Mouse (Mus musculus): ENCODE measurements around the gene Nudt19.
A peak's percentile ranks its signal among the peaks of the same experiment; 100 is the strongest.
"Not testable (repeated sequence)": the region's sequence is repeated elsewhere in the genome, so short reads cannot be mapped to it uniquely, and the experiment has no call there.

Nudt19 gene

GRCm38 (mm10) chr7:35556205-35556603 is at the start of gene Nudt19:
Nudt19 (minus strand) TSS chr7:35556304.
- no peak for DNase-seq (ENCODE audit: low spot score in 2 of 2)

DNA sequence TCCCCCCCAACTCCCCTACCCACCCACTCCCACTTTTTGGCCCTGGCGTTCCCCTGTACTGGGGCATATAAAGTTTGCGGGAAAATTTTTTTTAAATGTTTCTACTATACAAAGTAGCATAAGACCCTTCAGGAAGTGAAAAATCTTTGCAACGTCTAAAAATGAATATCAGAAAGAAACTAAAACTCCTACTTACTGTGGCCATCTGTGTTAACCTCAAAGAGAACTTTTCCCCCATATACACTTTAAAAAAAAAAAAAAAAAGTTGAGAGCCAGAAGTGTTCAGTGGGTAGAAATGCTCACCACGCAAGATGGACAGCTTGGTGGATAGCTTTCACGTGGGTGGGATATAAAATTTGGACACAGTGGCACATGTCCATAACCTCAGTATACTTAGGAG is 46.7 kb upstream of the Nudt19 start:
- no peak for DNase-seq (ENCODE audit: low spot score in 2 of 2)

DNA sequence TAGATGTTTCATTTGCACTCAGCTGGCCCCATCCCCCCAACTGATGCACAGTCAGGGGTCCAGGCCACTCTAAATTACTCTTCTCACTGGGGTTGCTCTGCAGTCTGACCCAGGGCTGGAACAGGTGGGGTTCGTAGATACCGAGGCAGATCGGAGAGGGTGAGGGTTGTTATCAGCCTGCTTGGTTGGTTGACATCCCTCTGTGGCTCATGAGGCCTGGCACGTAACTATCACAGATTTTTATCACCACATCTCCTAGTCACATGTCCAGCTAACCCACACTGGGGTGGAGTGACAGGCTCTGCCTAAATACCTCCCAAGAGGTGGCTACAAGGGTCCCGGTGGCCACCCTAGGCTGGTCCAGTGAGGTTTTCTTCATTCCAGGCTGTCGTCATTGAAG is 45.0 kb upstream of the Nudt19 start:
- no peak for DNase-seq (ENCODE audit: low spot score in 2 of 2)

GRCm38 (mm10) chr7:35600031-35600430 is 43.9 kb upstream of the Nudt19 start:
- DNase-seq (ENCODE audit: low spot score in 2 of 2), result no peak

DNA sequence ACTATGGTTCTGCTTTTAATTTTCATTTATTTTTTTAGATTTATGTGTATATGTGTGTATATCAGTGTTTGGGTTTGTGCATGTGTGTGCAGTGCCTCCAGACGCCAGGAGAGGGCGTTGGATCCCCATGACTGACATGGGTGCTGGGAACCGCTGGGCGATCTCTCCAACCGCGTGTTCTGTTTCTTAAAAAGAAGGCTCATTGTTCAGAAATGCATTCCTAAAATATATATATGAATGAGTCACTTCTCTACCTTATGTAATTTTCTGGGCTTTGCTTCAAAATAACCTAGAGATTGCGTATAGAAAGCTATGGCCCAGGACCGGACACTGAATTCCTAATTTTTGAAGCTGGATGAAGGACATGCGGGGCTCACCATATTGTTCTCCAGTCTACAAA is 43.4 kb upstream of the Nudt19 start:
- DNase-seq (ENCODE audit: low spot score in 2 of 2), result no peak

DNA sequence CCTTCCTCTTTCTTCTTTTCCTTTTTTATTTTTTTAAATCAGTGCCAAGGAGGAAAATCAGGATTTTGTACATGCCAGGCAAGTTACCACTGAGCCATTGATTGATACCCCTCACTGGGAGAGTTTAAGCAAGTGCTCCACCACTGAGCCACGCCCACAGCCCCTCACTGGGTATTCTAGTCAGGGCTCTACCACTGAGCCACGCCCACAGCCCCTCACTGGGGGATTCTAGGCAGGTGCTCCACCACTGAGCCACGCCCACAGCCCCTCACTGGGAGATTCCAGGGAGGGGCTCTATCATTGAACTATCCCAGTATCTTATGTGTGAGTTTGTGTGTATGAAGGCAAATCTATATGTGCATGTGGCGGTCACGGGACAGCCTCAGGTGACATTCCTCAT is 38.2 kb upstream of the Nudt19 start:
- DNase-seq (ENCODE audit: low spot score in 2 of 2), result no peak

DNA sequence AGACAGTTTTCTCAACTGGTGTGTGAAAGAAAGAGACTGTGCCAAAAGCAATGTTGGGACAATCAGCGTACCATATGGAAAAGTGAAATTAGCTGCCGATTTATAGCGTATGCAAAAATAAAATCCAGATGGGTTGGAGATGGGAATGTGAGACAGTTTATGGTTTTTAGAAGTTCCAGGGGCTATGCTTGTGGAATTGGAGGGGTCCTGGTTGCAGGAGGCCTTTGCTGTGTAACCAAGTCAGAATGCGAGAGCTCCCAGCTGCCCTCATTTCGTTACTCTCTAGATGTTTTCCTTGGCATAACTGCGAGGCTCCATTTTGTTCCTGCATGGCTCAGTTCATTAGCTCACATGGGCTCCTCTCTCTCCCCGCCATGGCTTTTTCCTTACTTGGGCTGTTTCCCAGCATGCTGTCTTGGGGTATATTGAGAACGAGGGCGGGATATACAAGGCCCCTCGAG is 34.7 kb upstream of the Nudt19 start:
- no peak for DNase-seq (ENCODE audit: low spot score in 2 of 2)

DNA sequence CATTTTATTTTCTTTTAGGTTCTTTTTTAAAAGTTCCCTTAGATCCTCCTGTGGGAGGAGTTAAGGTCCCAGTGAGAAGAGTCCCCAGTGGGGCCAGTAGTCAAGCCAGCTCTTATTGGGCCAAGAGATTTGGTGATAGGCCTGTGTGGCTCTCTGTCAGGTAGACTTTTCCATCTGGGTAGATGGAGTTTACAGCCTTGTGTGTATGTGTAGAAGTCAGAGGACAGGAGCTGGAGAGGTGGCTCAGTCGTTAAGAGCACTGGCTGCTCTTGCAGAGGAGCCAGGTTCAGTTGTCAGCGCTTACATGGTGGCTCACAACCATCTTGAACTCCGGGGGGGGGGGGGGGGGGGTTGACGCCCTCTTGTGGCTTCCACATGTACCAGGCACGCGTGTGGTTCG is 33.4 kb upstream of the Nudt19 start:
- no peak for DNase-seq (ENCODE audit: low spot score in 2 of 2)

GRCm38 (mm10) chr7:35588680-35589428 is 32.8 kb upstream of the Nudt19 start:
- no peak for DNase-seq (ENCODE audit: low spot score in 2 of 2)

DNA sequence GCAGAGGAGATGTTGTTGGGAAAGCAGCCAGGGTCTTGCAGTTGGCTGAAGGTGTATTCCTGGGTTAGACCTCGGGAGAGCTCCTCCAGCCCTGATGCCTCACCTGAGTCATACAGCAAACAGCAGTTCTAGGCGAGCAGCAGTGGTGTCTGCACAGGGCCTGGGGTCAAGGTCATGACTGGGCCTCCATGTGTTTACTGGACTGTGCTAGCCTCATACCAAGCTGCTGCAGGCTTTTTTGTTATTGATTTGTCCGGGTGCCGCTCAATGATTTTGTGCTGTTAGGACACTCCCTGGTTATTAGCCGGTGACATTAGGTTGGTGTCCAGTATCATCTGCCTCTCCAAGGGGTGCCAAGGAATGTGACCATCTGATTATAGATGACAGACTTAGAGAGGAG is 31.6 kb upstream of the Nudt19 start:
- DNase-seq (ENCODE audit: low spot score in 2 of 2), result no peak

- no peak for DNase-seq (ENCODE audit: low spot score in 2 of 2)
These were observed 30.9 kb upstream of the Nudt19 start for GRCm38 (mm10) chr7:35586906-35587445.

- peak; percentile 93 to 96 for DNase-seq (ENCODE audit: low spot score in 2 of 2)
These were observed 30.2 kb upstream of the Nudt19 start, which contains the start of gene Ankrd27 for GRCm38 (mm10) chr7:35586055-35586905. Ankrd27 (plus strand) TSS chr7:35586244.

- no peak for DNase-seq (ENCODE audit: low spot score in 2 of 2)
These were observed 29.3 kb upstream of the Nudt19 start, which contains the start of gene Rgs9bp for GRCm38 (mm10) chr7:35585191-35586054. Rgs9bp (minus strand) TSS chr7:35585582.

GRCm38 (mm10) chr7:35584786-35585190 is 28.7 kb upstream of the Nudt19 start:
- DNase-seq (ENCODE audit: low spot score in 2 of 2), result no peak

GRCm38 (mm10) chr7:35584068-35584785 is 28.1 kb upstream of the Nudt19 start:
- DNase-seq (ENCODE audit: low spot score in 2 of 2), result no peak

GRCm38 (mm10) chr7:35583476-35584025 is 27.4 kb upstream of the Nudt19 start:
- DNase-seq (ENCODE audit: low spot score in 2 of 2), result no peak

- no peak for DNase-seq (ENCODE audit: low spot score in 2 of 2)
These were observed 26.6 kb upstream of the Nudt19 start for GRCm38 (mm10) chr7:35582719-35583118.

DNA sequence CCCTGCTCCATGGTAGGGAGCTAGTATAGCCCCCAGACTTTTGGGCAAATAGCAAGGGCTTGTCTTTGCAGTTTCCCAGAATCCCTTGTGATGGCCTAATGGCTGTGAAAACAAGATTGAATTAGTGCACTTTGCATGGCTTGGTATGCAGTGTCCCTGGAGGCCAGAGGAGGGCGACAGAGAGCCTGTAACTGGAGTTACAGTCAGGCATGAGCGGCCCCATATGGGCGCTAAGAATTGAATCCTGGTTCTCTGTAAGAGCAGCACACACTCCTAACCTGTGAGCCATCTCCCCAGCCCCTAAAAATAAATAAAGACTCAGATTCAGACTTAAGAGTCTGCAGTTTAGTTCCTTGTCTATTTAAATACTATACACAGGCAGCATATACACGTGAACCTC is 23.7 kb upstream of the Nudt19 start:
- DNase-seq (ENCODE audit: low spot score in 2 of 2), result no peak

- DNase-seq (ENCODE audit: low spot score in 2 of 2), result not testable (repeated sequence)
These were observed 14.8 kb upstream of the Nudt19 start for GRCm38 (mm10) chr7:35570883-35571282.

- DNase-seq (ENCODE audit: low spot score in 2 of 2), result not testable (repeated sequence)
These were observed 13.6 kb upstream of the Nudt19 start for GRCm38 (mm10) chr7:35569724-35570123.

Measured in frontal cortex, postnatal 14 days (tissue).